Mouse (Mus musculus): ENCODE measurements around the gene Gm21974. TPM values are rescaled to one million over a fixed set of nuclear protein-coding genes. Genes with fewer than 3 reads are reported as not detected.
"Not testable (repeated sequence)": the region's sequence is repeated elsewhere in the genome, so short reads cannot be mapped to it uniquely, and the experiment has no call there.

Gm21974 gene
- total RNA-seq, 2 experiments from 2014 or later = not detected

- intact Hi-C loops (cut with DNase I) = no loop called here
- no peak for DNase-seq
Observed at GRCm38 (mm10) chr7:127919290-127919689, 24.0 kb upstream of the Gm21974 start.

DNA sequence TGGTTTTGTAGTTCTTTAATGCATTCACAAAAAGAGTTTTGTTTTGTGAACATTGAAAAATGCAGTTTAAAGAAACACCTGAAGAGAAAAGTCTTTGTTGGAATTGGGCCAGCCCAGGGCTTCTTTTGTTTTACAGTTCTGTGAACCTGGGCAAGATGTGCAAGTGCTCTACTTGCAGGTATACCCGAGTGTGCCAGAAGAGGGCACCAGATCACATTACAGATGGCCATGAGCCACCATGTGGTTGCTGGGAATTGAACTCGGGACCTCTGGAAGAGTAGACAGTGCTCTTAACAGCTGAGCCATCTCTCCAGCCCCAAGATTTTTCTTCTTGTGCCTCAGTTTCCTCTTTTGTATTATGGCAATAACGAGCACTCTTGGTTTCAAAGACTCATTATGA is 22.9 kb upstream of the Gm21974 start:
- intact Hi-C loops (cut with DNase I) = no loop called here

DNA sequence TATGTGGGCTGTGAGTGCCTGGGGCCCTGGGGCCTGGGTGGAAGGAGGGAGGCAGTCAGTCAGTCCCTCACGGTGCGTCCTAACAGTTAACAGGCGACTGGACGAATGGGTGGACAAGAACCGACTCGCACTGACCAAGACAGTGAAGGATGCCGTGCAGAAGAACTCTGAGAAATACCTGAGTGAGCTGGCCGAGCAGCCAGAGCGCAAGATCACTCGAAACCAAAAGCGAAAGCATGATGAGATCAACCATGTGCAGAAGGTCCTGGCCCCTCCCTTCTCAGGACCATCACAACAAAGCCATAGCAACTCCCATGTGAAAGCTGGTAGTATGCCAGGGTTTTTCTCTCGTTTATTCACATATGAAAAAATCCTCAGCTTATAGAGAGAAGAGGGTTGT is 20.0 kb upstream of the Gm21974 start:
- DNase-seq = no peak
- intact Hi-C loops (cut with DNase I) = no loop called here

More for the DNA sequence above, 22.9 kb upstream of the Gm21974 start:
- peak; percentile 38 to 60 for DNase-seq

- intact Hi-C loops (cut with DNase I) = no loop called here
- DNase-seq = no peak
Observed at GRCm38 (mm10) chr7:127912938-127913337, 17.7 kb upstream of the Gm21974 start.

- intact Hi-C loops (cut with DNase I) = no loop called here
- DNase-seq = peak; percentile 81 to 88
Observed at GRCm38 (mm10) chr7:127912190-127912871, 17.1 kb upstream of the Gm21974 start, which contains the start of gene Kat8. Gene Kat8, plus strand, starts transcription at chr7:127912516.

- intact Hi-C loops (cut with DNase I) = no loop called here
Observed at GRCm38 (mm10) chr7:127908656-127909055, 13.4 kb upstream of the Gm21974 start.

DNA sequence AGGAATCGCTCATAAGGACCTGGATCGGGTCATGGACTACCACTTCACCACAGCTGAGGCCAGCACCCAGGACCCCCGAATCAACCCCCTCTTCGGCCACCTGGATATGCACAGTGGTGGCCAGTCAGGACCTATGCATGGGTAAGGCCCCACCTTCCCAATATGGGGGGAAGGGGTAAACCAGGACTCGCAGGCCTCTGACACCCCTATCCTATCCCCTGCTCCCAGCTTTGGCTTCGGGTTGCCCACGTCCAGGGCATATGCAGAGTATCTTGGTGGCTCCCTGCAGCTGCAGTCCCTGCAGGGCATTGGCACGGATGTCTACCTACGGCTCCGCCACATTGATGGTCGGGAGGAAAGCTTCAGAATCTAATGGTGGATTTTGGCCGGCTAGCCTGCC is 12.7 kb upstream of the Gm21974 start:
- DNase-seq = no peak
- intact Hi-C loops (cut with DNase I) = no loop called here

More at GRCm38 (mm10) chr7:127908656-127909055, 13.4 kb upstream of the Gm21974 start:
- no peak for DNase-seq

DNA sequence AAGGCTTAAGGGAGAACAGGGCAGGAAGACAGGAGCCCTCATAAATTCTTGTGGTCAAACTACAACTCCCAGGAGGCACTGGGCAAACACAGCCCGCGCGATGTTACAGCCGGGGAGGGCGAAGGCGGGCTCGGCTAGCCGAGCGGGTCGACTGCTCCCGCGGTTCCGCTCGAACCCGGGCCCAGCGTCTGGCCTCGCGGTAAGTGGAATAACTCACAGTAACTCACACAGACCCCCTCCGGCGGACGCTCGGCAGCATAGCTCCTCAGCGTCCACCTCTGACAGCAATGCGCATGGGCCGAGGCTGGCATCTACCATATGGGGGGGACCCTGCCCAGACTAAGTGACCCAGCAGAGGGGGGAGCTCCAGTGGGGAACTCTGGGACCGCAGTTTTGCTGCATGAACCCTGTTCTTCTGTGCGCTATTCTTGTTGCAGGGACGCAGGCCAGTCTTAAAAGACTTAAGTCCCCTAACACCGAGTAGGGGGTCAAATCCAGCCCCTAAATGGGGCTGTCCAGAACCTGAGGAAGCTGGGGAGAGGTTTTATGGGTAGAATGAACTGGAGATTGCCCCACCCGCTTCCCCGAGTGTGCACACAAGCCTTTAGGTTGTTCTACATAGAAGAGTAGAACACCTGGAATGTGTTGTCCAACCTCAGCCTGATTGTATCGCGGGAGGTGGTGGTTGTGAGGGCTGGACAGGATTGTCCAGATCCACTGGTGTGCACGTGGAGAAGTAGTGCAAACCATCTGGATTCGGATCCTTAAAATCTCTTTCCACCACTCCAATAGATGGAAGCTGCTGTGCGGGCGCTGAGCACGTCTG is 8.9 kb upstream of the Gm21974 start, which contains the start of gene Bckdk:
TSS of gene Bckdk (plus strand) at position 112 of the 826 bp plus-strand sequence.
- intact Hi-C loops (cut with DNase I) = no loop called here

DNA sequence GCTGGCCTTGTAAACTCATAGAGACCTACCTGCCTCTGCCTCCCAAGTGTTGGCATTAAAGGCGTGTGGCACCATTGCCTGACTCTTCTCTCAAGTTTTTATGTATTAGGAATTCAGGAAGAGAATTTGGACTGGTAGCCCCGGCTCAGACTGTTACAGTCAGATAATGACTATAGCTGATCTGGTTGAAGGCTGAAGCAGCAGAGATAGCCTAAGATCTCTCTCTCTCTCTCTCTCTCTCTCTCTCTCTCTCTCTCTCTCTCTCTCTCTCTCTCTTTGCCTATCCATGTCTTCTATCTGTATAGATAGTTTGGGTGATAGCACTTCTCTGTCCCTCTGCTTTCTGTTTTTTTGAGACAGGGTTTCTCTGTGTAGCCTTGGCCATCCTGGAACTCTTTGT is 6.5 kb upstream of the Gm21974 start:
- intact Hi-C loops (cut with DNase I) = no loop called here
- no peak for DNase-seq

More for the DNA sequence above, 8.9 kb upstream of the Gm21974 start, which contains the start of gene Bckdk:
- peak; percentile 76 to 85 for DNase-seq

DNA sequence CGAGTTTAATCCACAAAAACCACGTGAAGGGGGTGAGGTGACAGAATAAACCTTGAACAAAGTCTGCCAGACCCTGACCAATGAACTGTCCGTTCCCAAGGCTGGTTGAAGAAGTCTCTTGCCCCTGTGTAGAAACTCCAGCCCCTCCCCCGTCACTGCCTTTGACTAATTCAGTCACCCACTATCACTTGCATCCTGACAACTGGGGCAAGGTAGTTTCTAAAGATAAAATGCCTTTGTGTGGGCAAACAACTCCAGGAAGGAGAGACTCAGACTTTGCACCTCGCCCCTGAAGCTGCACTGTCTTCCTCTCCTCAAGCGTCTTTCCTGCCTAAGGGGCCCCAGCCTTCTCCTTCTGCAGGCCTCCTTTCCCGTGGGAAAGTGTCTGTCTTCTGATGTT is 4.7 kb upstream of the Gm21974 start:
- DNase-seq = no peak
- intact Hi-C loops (cut with DNase I) = no loop called here

- DNase-seq = no peak
- intact Hi-C loops (cut with DNase I) = no loop called here
Observed at GRCm38 (mm10) chr7:127898179-127898956, 3.1 kb upstream of the Gm21974 start.

DNA sequence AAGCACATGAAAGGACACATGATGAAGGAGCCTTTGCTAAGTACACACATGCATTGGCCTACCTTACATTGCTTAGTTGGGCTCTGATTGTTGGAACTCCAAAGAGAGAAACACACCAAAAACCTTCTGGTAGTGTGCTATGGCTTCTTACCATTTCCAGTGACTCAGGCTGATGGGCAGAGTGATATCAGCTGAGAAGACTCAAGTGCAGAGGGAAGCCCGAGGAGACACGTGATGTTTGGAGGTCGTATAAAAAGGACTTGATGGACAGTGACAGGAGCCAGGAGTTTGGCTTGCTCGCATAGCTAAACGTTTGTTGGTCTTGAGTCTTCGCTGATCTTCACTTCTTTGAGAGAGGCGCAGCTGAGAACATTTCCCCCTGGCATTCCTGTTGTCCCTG is 2.3 kb upstream of the Gm21974 start:
- intact Hi-C loops (cut with DNase I) = no loop called here
- DNase-seq = no peak

GRCm38 (mm10) chr7:127896384-127896783 is 1.1 kb upstream of the Gm21974 start:
- intact Hi-C loops (cut with DNase I) = no loop called here
- DNase-seq = peak; percentile 65 to 79

DNA sequence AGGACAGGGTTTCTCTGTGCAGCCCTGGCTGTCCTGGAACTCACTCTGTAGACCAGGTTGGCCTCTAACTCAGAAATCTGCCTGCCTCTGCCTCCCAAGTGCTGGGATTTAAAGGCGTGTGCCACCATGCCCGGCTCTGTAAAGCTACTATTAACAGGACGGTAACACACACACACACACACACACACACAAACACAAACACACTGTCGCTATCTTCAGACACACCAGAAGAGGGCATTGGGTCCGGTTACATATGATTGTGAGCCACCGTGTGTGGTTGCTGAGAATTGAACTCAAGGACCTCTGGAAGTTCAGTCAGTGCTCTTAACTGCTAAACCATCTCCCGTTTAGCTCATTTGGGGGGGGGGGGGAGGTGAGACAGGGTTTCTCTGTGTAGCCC is 637 bp upstream of the Gm21974 start:
- intact Hi-C loops (cut with DNase I) = loop anchor here (2.0 kb wide), 1 partner anchor 51 kb away; no protein-coding TSS in a partner anchor
- DNase-seq = not testable (repeated sequence)

DNA sequence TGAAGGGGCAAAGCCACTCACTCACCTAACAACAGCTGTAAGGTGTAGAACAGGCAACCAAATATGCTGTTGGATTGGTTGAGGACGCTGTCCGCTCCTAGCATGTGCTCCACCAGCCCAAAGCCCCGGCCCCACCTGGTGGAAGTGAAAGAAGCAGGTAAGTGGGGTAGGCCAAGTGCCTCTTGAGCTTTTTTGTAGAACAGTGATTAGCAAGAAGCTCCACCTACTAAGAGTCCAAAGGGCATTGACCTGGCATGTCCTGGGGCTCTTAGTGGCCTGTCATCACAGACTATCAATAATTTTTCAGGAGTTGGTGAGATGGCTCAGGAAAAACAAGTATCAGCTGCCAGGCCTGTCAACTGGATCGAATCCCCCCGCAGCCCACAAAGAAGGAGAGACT is 774 bp downstream of the Gm21974 start:
- no peak for DNase-seq
- intact Hi-C loops (cut with DNase I) = loop anchor here (2.0 kb wide), 1 partner anchor 50 kb away; no protein-coding TSS in a partner anchor

- intact Hi-C loops (cut with DNase I) = no loop called here
- no peak for DNase-seq
Observed at GRCm38 (mm10) chr7:127890798-127891197, 4.5 kb downstream of the Gm21974 start, which contains the start of gene Prss53. Gene Prss53, minus strand, starts transcription at chr7:127890970.

DNA sequence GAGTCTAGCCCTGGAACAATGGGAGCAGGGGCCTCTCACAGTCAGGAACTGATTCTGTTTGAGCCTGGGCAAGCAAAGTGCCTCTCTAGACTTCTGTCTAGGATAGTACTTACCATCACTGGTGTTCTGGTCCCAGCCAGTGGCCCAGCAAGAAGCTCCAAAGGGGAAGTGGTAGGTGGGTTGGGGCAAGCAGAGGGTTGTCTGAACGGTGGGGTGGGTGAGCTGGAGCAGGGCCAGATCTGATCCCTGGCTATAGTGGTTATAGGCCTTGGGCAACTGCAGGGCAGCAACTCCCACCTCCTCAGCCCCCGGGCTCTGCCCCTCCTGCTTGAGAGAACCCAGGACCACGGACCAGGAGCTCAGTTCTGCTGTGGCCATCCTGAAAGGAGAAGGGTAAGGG is 6.4 kb downstream of the Gm21974 start:
- DNase-seq = no peak
- intact Hi-C loops (cut with DNase I) = no loop called here

- DNase-seq = no peak
Observed at GRCm38 (mm10) chr7:127887781-127888180, 7.5 kb downstream of the Gm21974 start.

DNA sequence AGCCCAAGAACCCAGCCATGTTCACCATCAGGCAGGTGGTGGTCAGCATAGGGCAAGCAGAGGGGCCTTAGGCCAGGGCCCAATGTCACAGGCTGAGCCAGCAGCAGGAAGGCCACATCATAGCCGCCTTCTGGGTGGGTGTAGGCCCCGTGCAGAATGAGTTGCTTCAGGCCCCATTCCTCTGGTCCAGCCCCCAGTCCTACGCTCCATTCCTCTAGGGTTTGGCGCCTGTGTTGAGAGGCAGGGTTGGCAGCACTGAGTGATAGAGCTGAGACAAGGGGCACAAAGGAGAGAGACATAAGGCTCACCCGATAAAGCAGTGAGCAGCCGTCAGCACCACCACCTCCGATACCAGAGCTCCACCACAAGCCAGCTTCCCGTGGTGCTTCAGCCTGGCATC is 8.1 kb downstream of the Gm21974 start:
- no peak for DNase-seq
- intact Hi-C loops (cut with DNase I) = no loop called here

More at GRCm38 (mm10) chr7:127887781-127888180, 7.5 kb downstream of the Gm21974 start:
- intact Hi-C loops (cut with DNase I) = no loop called here

DNA sequence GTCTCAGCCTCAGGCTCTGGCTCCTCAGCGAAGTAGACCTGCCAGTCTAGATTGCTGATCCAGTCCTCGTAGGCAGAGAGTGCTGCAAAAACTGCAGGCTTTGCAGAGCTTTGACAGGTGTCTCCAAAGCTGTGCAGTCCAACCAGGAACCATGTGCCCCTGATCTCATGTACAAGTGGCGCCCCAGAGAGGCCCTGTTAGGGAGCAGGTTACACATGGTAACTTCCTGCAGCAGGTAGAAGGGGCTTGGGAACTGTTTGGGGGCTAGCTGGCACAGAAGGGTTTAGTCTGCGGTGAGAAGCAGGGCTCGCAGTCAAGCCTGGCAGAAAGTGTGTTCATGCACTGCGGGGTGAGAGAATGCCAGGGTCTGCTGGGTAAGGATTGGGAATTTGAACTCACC is 8.7 kb downstream of the Gm21974 start:
- DNase-seq = no peak
- intact Hi-C loops (cut with DNase I) = no loop called here

DNA sequence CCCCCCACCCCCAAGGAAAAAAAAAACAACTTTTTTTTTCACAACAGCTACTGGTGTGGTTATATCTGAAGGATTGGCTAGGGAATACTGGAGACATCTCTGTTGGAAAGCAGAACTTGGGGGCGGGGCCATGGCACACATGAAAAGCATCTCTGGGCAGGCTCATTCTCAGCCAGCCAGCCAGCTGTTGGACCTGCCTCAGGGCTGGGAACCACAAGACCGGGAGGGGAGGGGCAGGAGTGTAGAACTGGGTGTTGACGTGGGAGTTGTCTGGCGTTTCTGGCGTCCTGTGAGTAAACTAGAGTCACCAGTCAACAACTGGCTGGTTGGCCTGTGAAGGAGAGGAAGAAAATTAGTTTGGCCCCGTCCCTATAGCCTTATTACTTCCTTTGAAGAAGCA is 9.3 kb downstream of the Gm21974 start:
- peak; percentile 79 to 80 for DNase-seq
- intact Hi-C loops (cut with DNase I) = no loop called here
